Mouse (Mus musculus) liver, embryonic 14.5 days (tissue): ENCODE results near the gene Cd6.

Experiments used
- CTCF ChIP-seq: IDR thresholded peaks from 2 replicates; pipeline ENCODE4 v1.5.1; 2016; ENCODE audit warnings: antibody characterized with exemption, low read depth, control low read depth
- EP300 ChIP-seq: IDR thresholded peaks from 2 replicates; pipeline ENCODE4 v1.6.1; 2016; ENCODE audit warnings: antibody characterized with exemption, low read depth

DNA sequence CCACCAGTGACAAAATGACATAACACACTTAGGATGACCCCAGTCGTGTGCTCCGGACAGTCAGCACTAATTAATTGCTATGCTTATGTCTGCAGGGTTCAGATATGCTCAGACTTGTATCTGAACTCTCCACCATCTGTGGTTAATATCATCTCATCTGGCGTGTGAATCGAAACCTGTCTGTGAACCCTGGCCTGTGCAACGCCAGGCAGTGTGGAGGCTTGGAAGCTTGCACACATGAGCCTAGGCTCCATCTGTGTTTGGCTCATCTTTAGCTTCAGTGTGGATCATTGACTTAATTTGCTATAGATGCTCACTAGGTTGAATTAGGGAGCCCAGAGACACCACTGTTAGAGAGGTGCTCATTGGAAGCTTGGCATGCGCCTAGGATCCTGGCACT, 67.4 kb downstream of the Cd6 start:
- TF ChIP-seq CTCF (no peak), EP300 (no peak)
